Mouse (Mus musculus) urinary bladder, postnatal 10 days (tissue): ENCODE data around the gene Babam2.
"Not testable (repeated sequence)": the region's sequence is repeated elsewhere in the genome, so short reads cannot be mapped to it uniquely, and the experiment has no call there.

ENCODE experiments used
- DNase-seq: peaks from one replicate; pipeline ENCODE4 v3.0.0; 2022; ENCODE audit warnings: low spot score

Gene Babam2

GRCm38 (mm10) chr5:31787201-31787600 is 89.7 kb downstream of the Babam2 start:
- no peak for DNase-seq

GRCm38 (mm10) chr5:31787622-31788021 is 90.1 kb downstream of the Babam2 start:
- DNase-seq: no peak

- no peak for DNase-seq
Observed at GRCm38 (mm10) chr5:31792338-31792737, 94.9 kb downstream of the Babam2 start.

GRCm38 (mm10) chr5:31792863-31793262 is 95.4 kb downstream of the Babam2 start:
- no peak for DNase-seq

GRCm38 (mm10) chr5:31795414-31795813 is 97.9 kb downstream of the Babam2 start:
- DNase-seq: no peak

- no peak for DNase-seq
Observed at GRCm38 (mm10) chr5:31796979-31797378, 99.5 kb downstream of the Babam2 start.

GRCm38 (mm10) chr5:31804211-31804610 is 106.7 kb downstream of the Babam2 start:
- not testable (repeated sequence) for DNase-seq

GRCm38 (mm10) chr5:31804751-31805150 is 107.3 kb downstream of the Babam2 start:
- DNase-seq: no peak

- DNase-seq: no peak
Observed at GRCm38 (mm10) chr5:31807312-31807711, 109.8 kb downstream of the Babam2 start.

- DNase-seq: no peak
Observed at GRCm38 (mm10) chr5:31808271-31808670, 110.8 kb downstream of the Babam2 start.

GRCm38 (mm10) chr5:31810796-31811662 is 113.5 kb downstream of the Babam2 start:
- DNase-seq: no peak

GRCm38 (mm10) chr5:31811663-31812001 is 114.1 kb downstream of the Babam2 start:
- no peak for DNase-seq

GRCm38 (mm10) chr5:31813156-31813675 is 115.7 kb downstream of the Babam2 start:
- no peak for DNase-seq

GRCm38 (mm10) chr5:31814068-31814467 is 116.6 kb downstream of the Babam2 start:
- DNase-seq: no peak

- DNase-seq: no peak
Observed at GRCm38 (mm10) chr5:31815129-31815528, 117.6 kb downstream of the Babam2 start.

GRCm38 (mm10) chr5:31816082-31816481 is 118.6 kb downstream of the Babam2 start:
- no peak for DNase-seq

GRCm38 (mm10) chr5:31820801-31821200 is 123.3 kb downstream of the Babam2 start:
- no peak for DNase-seq

GRCm38 (mm10) chr5:31821204-31821603 is 123.7 kb downstream of the Babam2 start:
- DNase-seq: no peak

- DNase-seq: no peak
Observed at GRCm38 (mm10) chr5:31823673-31824072, 126.2 kb downstream of the Babam2 start.

GRCm38 (mm10) chr5:31824126-31824525 is 126.6 kb downstream of the Babam2 start:
- no peak for DNase-seq

GRCm38 (mm10) chr5:31827304-31827703 is 129.8 kb downstream of the Babam2 start:
- no peak for DNase-seq

- DNase-seq: no peak
Observed at GRCm38 (mm10) chr5:31827896-31828295, 130.4 kb downstream of the Babam2 start.

GRCm38 (mm10) chr5:31828747-31829146 is 131.3 kb downstream of the Babam2 start:
- no peak for DNase-seq

- no peak for DNase-seq
Observed at GRCm38 (mm10) chr5:31829588-31829987, 132.1 kb downstream of the Babam2 start.
